Mouse (Mus musculus) kidney, embryonic 14.5 days (tissue): ENCODE data around the gene Wfdc21. TPM values are rescaled to one million over a fixed set of nuclear protein-coding genes. Genes with fewer than 3 reads are reported as not detected.

Experiments used
- ATAC-seq: fragments of 200-750 bp; cut with Nextera tagmentation; 2 replicates; pipeline ENCODE4 v1.8.0; 2017; ENCODE audit warnings: moderate number of reproducible peaks, mild to moderate bottlenecking, moderate TSS enrichment, moderate library complexity; ENCODE audit not compliant: low FRiP score, low TSS enrichment
- H3K27ac ChIP-seq: fragments of 300-500 bp; sonication (generic); 2 replicates; pipeline ENCODE4 v1.5.1; 2014; ENCODE audit warnings: low read depth, mild to moderate bottlenecking, low read length, moderate library complexity, mixed read lengths
- H3K27me3 ChIP-seq: fragments of 300-500 bp; sonication (generic); 2 replicates; pipeline ENCODE4 v1.6.1; 2014; ENCODE audit warnings: mild to moderate bottlenecking, low read length; ENCODE audit not compliant: control insufficient read depth, insufficient read depth
- H3K36me3 ChIP-seq: fragments of 300-500 bp; sonication (generic); 2 replicates; pipeline ENCODE4 v1.6.1; 2014; ENCODE audit warnings: low read length, mixed read lengths; ENCODE audit not compliant: control insufficient read depth, insufficient read depth
- H3K4me1 ChIP-seq: fragments of 300-500 bp; sonication (generic); 2 replicates; pipeline ENCODE4 v1.6.1; 2014; ENCODE audit warnings: low read length, mixed read lengths; ENCODE audit not compliant: control insufficient read depth, insufficient read depth
- H3K4me2 ChIP-seq: fragments of 300-500 bp; sonication (generic); replicated peaks from 2 replicates; pipeline ENCODE4 v1.6.1; 2014; ENCODE audit warnings: low read depth, mild to moderate bottlenecking, low read length
- H3K4me3 ChIP-seq: fragments of 300-500 bp; sonication (generic); 2 replicates; pipeline ENCODE4 v1.5.1; 2014; ENCODE audit warnings: mild to moderate bottlenecking, low read length
- H3K9ac ChIP-seq: fragments of 300-500 bp; sonication (generic); 2 replicates; pipeline ENCODE4 v1.6.1; 2014; ENCODE audit warnings: low read depth, mild to moderate bottlenecking, low read length, moderate library complexity
- H3K9me3 ChIP-seq: fragments of 300-500 bp; sonication (generic); 2 replicates; pipeline ENCODE4 v1.6.1; 2016; ENCODE audit warnings: low read length; ENCODE audit not compliant: control insufficient read depth
- WGBS: fragments of 180-500 bp; shearing (Covaris S2); extraction: QIAGEN DNeasy Blood & Tissue Kit; methylation state at CpG from one replicate; pipeline ENCODE4 v1.1.7; 2014; 5-methylcytosine and 5-hydroxymethylcytosine counted together
- polyA plus RNA-seq: library from polyadenylated mRNA; unstranded; fragments of >200 nt; fragmentation: Nextera tagmentation; extraction: Ambion mirVana; gene quantifications from 2 replicates; pipeline ENCODE4 v1.2.1, GENCODE M21; 2014

The Wfdc21 gene
- polyA plus RNA-seq, 1 experiment from 2014 or later: not detected

- Histone ChIP-seq H3K4me3 (no peak overlapping the region), H3K36me3 (no peaks in the 10 kb centered on the region), H3K4me2 (no peak overlapping the region), H3K9me3 (no peaks in the 10 kb centered on the region), H3K9ac (no peak overlapping the region), H3K4me1 (no peaks in the 10 kb centered on the region), H3K27ac (no peak overlapping the region), H3K27me3 (peaks cover 8% of the 10 kb centered on the region; the same call in 1 of the 2 replicates)
- no peak for ATAC-seq
- 88% methylated on average over 3 of the region's 3 CpGs for WGBS
Observed at GRCm38 (mm10) chr11:83743525-83743924, 3.2 kb upstream of the Wfdc21 start.

- Histone ChIP-seq H3K36me3 (no peaks in the 10 kb centered on the region), H3K27me3 (peaks cover 5% of the 10 kb centered on the region), H3K9ac (no peak overlapping the region), H3K4me3 (no peak overlapping the region), H3K4me2 (no peak overlapping the region), H3K4me1 (no peaks in the 10 kb centered on the region), H3K9me3 (no peaks in the 10 kb centered on the region), H3K27ac (no peak overlapping the region)
- 50% methylated on average over 4 of the region's 4 CpGs for WGBS
- ATAC-seq: no peak
Observed at GRCm38 (mm10) chr11:83746152-83746551, 588 bp upstream of the Wfdc21 start.

- peaks cover 2% of the 10 kb centered on the region for H3K27me3 ChIP-seq
- H3K9me3 ChIP-seq: no peaks in the 10 kb centered on the region
- 69% methylated on average over 6 of the region's 6 CpGs for WGBS
- no peak for ATAC-seq
- no peaks in the 10 kb centered on the region for H3K4me1 ChIP-seq
- H3K4me2 ChIP-seq: no peak overlapping the region
- H3K27ac ChIP-seq: no peak overlapping the region
- H3K9ac ChIP-seq: no peak overlapping the region
- no peaks in the 10 kb centered on the region for H3K36me3 ChIP-seq
- H3K4me3 ChIP-seq: no peak overlapping the region
Observed at GRCm38 (mm10) chr11:83747376-83748265, 881 bp downstream of the Wfdc21 start.

- ATAC-seq: peak; percentile 97
- Histone ChIP-seq H3K4me2 (peak within 1 kb of the TSS; percentile 60), H3K27ac (peak within 1 kb of the TSS; percentile 75; the same call in 1 of the 2 replicates), H3K36me3 (peaks cover 30% of the 10 kb centered on the region), H3K4me1 (peaks cover 7% of the 10 kb centered on the region), H3K27me3 (no peaks in the 10 kb centered on the region; the same call in 1 of the 2 replicates), H3K9ac (peak within 1 kb of the TSS; percentile 81), H3K4me3 (peak within 1 kb of the TSS; percentile 79), H3K9me3 (no peaks in the 10 kb centered on the region)
- under 1% methylated on average over 47 of the region's 47 CpGs for WGBS
Observed at GRCm38 (mm10) chr11:83753581-83754181, 6.9 kb downstream of the Wfdc21 start, which contains the start of gene Heatr6. Heatr6 (plus strand) TSS chr11:83753696.

GRCm38 (mm10) chr11:83754227-83754626 lies 7.5 kb downstream of the Wfdc21 start:
- WGBS: 7% methylated on average over 8 of the region's 8 CpGs
- Histone ChIP-seq H3K4me2 (peak overlapping the region; percentile 60), H3K27me3 (no peaks in the 10 kb centered on the region; the same call in 1 of the 2 replicates), H3K4me1 (peaks cover 7% of the 10 kb centered on the region), H3K4me3 (peak overlapping the region; percentile 79), H3K27ac (peak overlapping the region; percentile 75; the same call in 1 of the 2 replicates), H3K36me3 (peaks cover 35% of the 10 kb centered on the region), H3K9ac (peak overlapping the region; percentile 81), H3K9me3 (no peaks in the 10 kb centered on the region)
- ATAC-seq: no peak

- Histone ChIP-seq H3K4me1 (no peaks in the 10 kb centered on the region), H3K4me2 (no peak overlapping the region), H3K27ac (no peak overlapping the region), H3K36me3 (peaks cover 93% of the 10 kb centered on the region), H3K9ac (no peak overlapping the region), H3K27me3 (no peaks in the 10 kb centered on the region), H3K9me3 (no peaks in the 10 kb centered on the region), H3K4me3 (no peak overlapping the region)
- WGBS: 93% methylated on average over 9 of the region's 9 CpGs
- ATAC-seq: no peak
Observed at GRCm38 (mm10) chr11:83767306-83767705, 20.6 kb downstream of the Wfdc21 start.

- no peak for ATAC-seq
- no peaks in the 10 kb centered on the region for H3K4me1 ChIP-seq
- 90% methylated on average over 4 of the region's 4 CpGs for WGBS
- H3K4me3 ChIP-seq: no peak overlapping the region
- no peak overlapping the region for H3K4me2 ChIP-seq
- no peaks in the 10 kb centered on the region for H3K27me3 ChIP-seq
- no peaks in the 10 kb centered on the region for H3K9me3 ChIP-seq
- H3K9ac ChIP-seq: no peak overlapping the region
- H3K27ac ChIP-seq: no peak overlapping the region
- H3K36me3 ChIP-seq: peaks cover 93% of the 10 kb centered on the region
Observed at GRCm38 (mm10) chr11:83768976-83769375, 22.2 kb downstream of the Wfdc21 start.

- WGBS: 95% methylated on average over 7 of the region's 7 CpGs
- ATAC-seq: no peak
- Histone ChIP-seq H3K27me3 (no peaks in the 10 kb centered on the region), H3K4me1 (no peaks in the 10 kb centered on the region), H3K4me3 (no peak overlapping the region), H3K36me3 (peaks cover 94% of the 10 kb centered on the region), H3K9ac (no peak overlapping the region), H3K4me2 (no peak overlapping the region), H3K9me3 (no peaks in the 10 kb centered on the region), H3K27ac (no peak overlapping the region)
Observed at GRCm38 (mm10) chr11:83771014-83771413, 24.3 kb downstream of the Wfdc21 start.

- no peaks in the 10 kb centered on the region for H3K4me1 ChIP-seq
- ATAC-seq: no peak
- no peak overlapping the region for H3K27ac ChIP-seq
- no peak overlapping the region for H3K9ac ChIP-seq
- H3K4me3 ChIP-seq: no peak overlapping the region
- peaks cover 94% of the 10 kb centered on the region for H3K36me3 ChIP-seq
- H3K9me3 ChIP-seq: no peaks in the 10 kb centered on the region
- WGBS: 94% methylated on average over 6 of the region's 6 CpGs
- H3K4me2 ChIP-seq: no peak overlapping the region
- no peaks in the 10 kb centered on the region for H3K27me3 ChIP-seq
Observed at GRCm38 (mm10) chr11:83772341-83772740, 25.6 kb downstream of the Wfdc21 start.
